Mouse (Mus musculus) embryo, embryonic 10 days (tissue): ENCODE measurements at regions not wholly inside any gene's neighbourhood (a gene's known extent, or its start where the extent isn't known, plus 50 kb on each side); places are given as distances from the start of the nearest gene placed in this dataset.
A peak's percentile ranks its signal among the peaks of the same experiment; 100 is the strongest.
"Not testable (repeated sequence)": the region's sequence is repeated elsewhere in the genome, so short reads cannot be mapped to it uniquely, and the experiment has no call there.

Source experiments
- DNase-seq: peaks from one replicate; pipeline ENCODE4 v3.0.0-alpha.2; 2015; ENCODE audit warnings: low spot score

- DNase-seq, result no peak
Observed at GRCm38 (mm10) chr9:84461441-84461840, 536.5 kb downstream of the Bckdhb start.

GRCm38 (mm10) chr9:84466741-84467140 lies 541.8 kb downstream of the Bckdhb start:
- DNase-seq, result peak; percentile 75

DNA sequence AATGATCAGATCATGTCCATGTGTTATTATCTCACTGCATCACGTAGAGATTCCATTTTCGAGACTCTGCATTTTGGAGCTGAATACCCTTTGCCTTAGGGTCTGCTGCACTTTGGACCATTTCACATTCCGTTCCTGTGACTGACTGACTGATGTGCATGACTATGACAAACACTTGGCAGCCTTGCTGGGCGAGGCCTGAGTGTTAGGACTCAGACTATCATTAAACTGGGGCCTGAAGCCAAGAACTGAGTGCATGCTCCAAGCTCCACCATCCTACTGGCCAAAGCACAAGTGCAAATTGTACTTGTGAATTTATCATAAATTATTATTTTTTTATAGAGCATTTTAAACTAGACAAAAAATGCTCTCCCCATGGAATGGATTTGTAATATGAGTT lies 547.8 kb downstream of the Bckdhb start:
- no peak for DNase-seq

GRCm38 (mm10) chr9:84475906-84476305 lies 551.0 kb downstream of the Bckdhb start:
- no peak for DNase-seq

GRCm38 (mm10) chr9:84499507-84499906 lies 574.6 kb downstream of the Bckdhb start:
- no peak for DNase-seq

- DNase-seq, result not testable (repeated sequence)
Observed at GRCm38 (mm10) chr9:84502981-84503380, 578.0 kb downstream of the Bckdhb start.

- no peak for DNase-seq
Observed at GRCm38 (mm10) chr9:84517064-84517463, 592.1 kb downstream of the Bckdhb start.

GRCm38 (mm10) chr9:84545431-84545830 lies 620.5 kb downstream of the Bckdhb start:
- DNase-seq, result no peak

- no peak for DNase-seq
Observed at GRCm38 (mm10) chr9:84548012-84548660, 623.2 kb downstream of the Bckdhb start.

DNA sequence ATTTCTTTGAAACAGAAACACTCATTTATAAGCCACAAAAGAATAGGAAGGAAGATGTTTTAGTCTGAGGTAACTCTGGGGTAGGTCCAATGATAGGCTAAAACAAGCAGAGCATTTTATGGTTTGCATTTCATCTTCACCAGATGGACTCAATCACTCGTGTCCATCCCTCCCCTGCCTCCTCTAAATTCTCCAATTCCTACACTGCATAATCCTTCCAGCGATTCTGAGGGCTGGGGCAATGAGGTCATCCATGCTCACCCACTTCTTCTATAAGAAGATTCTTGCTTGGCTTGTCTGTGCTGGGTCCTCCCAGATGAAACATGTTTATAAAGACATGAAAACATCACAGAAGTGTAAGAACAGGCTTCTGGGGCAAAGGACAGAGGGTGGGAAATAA lies 630.3 kb downstream of the Bckdhb start:
- DNase-seq, result peak; percentile 11

GRCm38 (mm10) chr9:84556261-84556844 lies 631.4 kb downstream of the Bckdhb start:
- no peak for DNase-seq

GRCm38 (mm10) chr9:84558346-84558745 lies 633.4 kb downstream of the Bckdhb start:
- no peak for DNase-seq

- no peak for DNase-seq
Observed at GRCm38 (mm10) chr9:84569533-84569932, 644.6 kb downstream of the Bckdhb start.

GRCm38 (mm10) chr9:84577781-84578180 lies 652.8 kb downstream of the Bckdhb start:
- DNase-seq, result no peak

DNA sequence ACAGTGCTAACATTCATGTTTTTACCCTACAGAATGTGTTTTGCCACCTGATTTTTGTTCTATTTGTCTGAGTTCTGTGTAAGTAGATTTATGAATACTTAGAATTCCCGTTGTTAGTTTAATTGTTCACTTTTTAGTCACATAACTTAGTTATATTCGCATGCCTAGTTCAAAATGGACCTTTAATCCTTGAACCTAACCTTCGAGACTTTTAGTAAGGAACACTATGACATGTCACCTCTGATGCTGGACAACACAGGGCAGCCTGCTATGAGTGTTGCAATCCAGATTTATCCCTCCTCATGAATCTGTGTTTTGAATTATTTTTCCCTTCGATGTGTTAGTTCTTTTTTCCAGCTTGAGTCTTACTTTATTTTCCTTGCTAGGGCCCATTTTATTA lies 662.8 kb downstream of the Bckdhb start:
- no peak for DNase-seq

GRCm38 (mm10) chr9:84594724-84595123 lies 669.8 kb downstream of the Bckdhb start:
- DNase-seq, result no peak
